9 mouse cellular contexts compared by ENCODE assay signal in genomic region chr2:30743976-30744620, GRCm38 (mm10). TPM values are rescaled to one million over a fixed set of nuclear protein-coding genes. Genes with fewer than 3 reads are reported as not detected.
A peak's percentile ranks its signal among the peaks of the same experiment; 100 is the strongest.
DNase-seq lines count a peak whose midpoint lies in the region; ATAC-seq and TF ChIP-seq lines count a peak whose summit lies in the region.
"Had no signal": no experiment of that assay in that cellular context is flagged by ENCODE, and none has a peak within 500 bp of the region (broad histone marks: within the 10 kb centered on the region; RNA-seq: fewer than 3 reads in every experiment).

No protein-coding gene starts in this region.

- H3K9ac ChIP-seq in forebrain, embryonic 12.5 days = 0 out of 2 replicates have a peak overlapping the region, but pooled peaks have one; percentile 30
- H3K9ac ChIP-seq in limb, embryonic 11.5 days (ENCODE audit: low read length) = peak overlapping the region; percentile 62
- peak overlapping the region; percentile 14; the same call in 1 of the 2 replicates for H3K9ac ChIP-seq in neural tube, embryonic 15.5 days (replicated peaks)
- H3K9ac ChIP-seq: liver, embryonic 15.5 days had no signal

- no peak overlapping the region for H3K4me3 ChIP-seq in spleen, adult 2 months (ENCODE audit: extremely low read depth, insufficient read depth, insufficient read length)
- no peak overlapping the region for H3K4me3 ChIP-seq in forebrain, embryonic 12.5 days (replicated peaks)
- H3K4me3 ChIP-seq in hindbrain, embryonic 10.5 days = peak overlapping the region; percentile 20
- H3K4me3 ChIP-seq in limb, embryonic 11.5 days (ENCODE audit: low read depth, low read length) = no peak overlapping the region
- no peak overlapping the region for H3K4me3 ChIP-seq in neural tube, embryonic 15.5 days (replicated peaks)
- H3K4me3 ChIP-seq: liver, embryonic 15.5 days had no signal

- H3K27ac ChIP-seq in spleen, adult 2 months (ENCODE audit: insufficient read depth, low read length) = 0 out of 2 replicates have a peak overlapping the region, but pooled peaks have one; percentile 5
- H3K27ac ChIP-seq in forebrain, embryonic 12.5 days = peak overlapping the region; percentile 97
- H3K27ac ChIP-seq in hindbrain, embryonic 10.5 days = peak overlapping the region; percentile 96
- H3K27ac ChIP-seq in limb, embryonic 11.5 days (replicated peaks; ENCODE audit: low read depth, low read length) = peak overlapping the region; percentile 90
- H3K27ac ChIP-seq in neural tube, embryonic 15.5 days (replicated peaks) = peak overlapping the region; percentile 83
- H3K27ac ChIP-seq: liver, embryonic 15.5 days had no signal

- TF ChIP-seq CTCF in spleen, adult 2 months (IDR thresholded peaks at IDR 0.05; ENCODE audit: extremely low read depth, insufficient read depth, insufficient read length, insufficient replicate concordance) = no peak

- WGBS in spleen, adult 2 months = 77% methylated on average over 15 of the region's 15 CpGs
- WGBS in forebrain, embryonic 12.5 days = under 1% methylated on average over 15 of the region's 15 CpGs
- WGBS in hindbrain, embryonic 10.5 days = 3% methylated on average over 15 of the region's 15 CpGs
- 6% methylated on average over 15 of the region's 15 CpGs for WGBS in limb, embryonic 11.5 days
- WGBS in neural tube, embryonic 15.5 days = 3% methylated on average over 15 of the region's 15 CpGs

- no peak for TF ChIP-seq POLR2A in spleen, adult 2 months (IDR thresholded peaks at IDR 0.05; ENCODE audit: low read depth, low read length)

- ATAC-seq in forebrain, embryonic 12.5 days (ENCODE audit: low FRiP score) = peak; percentile 88
- peak; percentile 78; the same call in 1 of the 2 replicates for ATAC-seq in limb, embryonic 11.5 days (ENCODE audit: insufficient number of reproducible peaks, low FRiP score, low TSS enrichment, low read depth)
- peak; percentile 65; the same call in 1 of the 2 replicates for ATAC-seq in neural tube, embryonic 15.5 days (ENCODE audit: low FRiP score)

- no peaks in the 10 kb centered on the region for H3K4me1 ChIP-seq in spleen, adult 2 months (ENCODE audit: control insufficient read depth, insufficient read depth, insufficient read length)
- peaks cover 22% of the 10 kb centered on the region for H3K4me1 ChIP-seq in forebrain, embryonic 12.5 days
- H3K4me1 ChIP-seq in hindbrain, embryonic 10.5 days (replicated peaks) = peaks cover 29% of the 10 kb centered on the region
- H3K4me1 ChIP-seq in limb, embryonic 11.5 days (ENCODE audit: control insufficient read depth, insufficient read depth, low read length) = peaks cover 16% of the 10 kb centered on the region
- H3K4me1 ChIP-seq in neural tube, embryonic 15.5 days = peaks cover 20% of the 10 kb centered on the region
- H3K4me1 ChIP-seq: liver, embryonic 15.5 days had no signal

- H3K4me2 ChIP-seq in forebrain, embryonic 12.5 days = peak overlapping the region; percentile 16; the same call in 1 of the 2 replicates
- peak overlapping the region; percentile 28; the same call in 1 of the 2 replicates for H3K4me2 ChIP-seq in limb, embryonic 11.5 days (ENCODE audit: low read depth, severe bottlenecking)
- peak overlapping the region; percentile 42 for H3K4me2 ChIP-seq in neural tube, embryonic 15.5 days
- H3K4me2 ChIP-seq: liver, embryonic 15.5 days had no signal

- H3K9me3 ChIP-seq in forebrain, embryonic 12.5 days = 0 out of 2 replicates have a peak, but pooled peaks cover 6% of the 10 kb centered on the region
- no peaks in the 10 kb centered on the region for H3K9me3 ChIP-seq in hindbrain, embryonic 10.5 days
- no peaks in the 10 kb centered on the region; the same call in 1 of the 2 replicates for H3K9me3 ChIP-seq in limb, embryonic 11.5 days (ENCODE audit: control insufficient read depth, low read length)
- no peaks in the 10 kb centered on the region for H3K9me3 ChIP-seq in neural tube, embryonic 15.5 days (replicated peaks)
- H3K9me3 ChIP-seq: liver, embryonic 15.5 days had no signal

- DNase-seq in spleen, adult 2 months (ENCODE audit: low read depth in 1 of 2, low spot score in 2 of 2) = no peak
- no peak for DNase-seq in spleen, postnatal 10 days (ENCODE audit: low spot score in 2 of 2)
- DNase-seq in hindbrain, embryonic 10.5 days (ENCODE audit: low spot score) = peak; percentile 85
- DNase-seq in limb, embryonic 11.5 days (ENCODE audit: low spot score) = peak; percentile 83
- no peak for DNase-seq in urinary bladder, postnatal 14 days (ENCODE audit: low spot score)
- DNase-seq in T-cell, adult 2 months (ENCODE audit: low spot score) = no peak

- no peaks in the 10 kb centered on the region for H3K27me3 ChIP-seq in spleen, adult 2 months (ENCODE audit: control insufficient read depth, insufficient read depth, low read length)
- H3K27me3 ChIP-seq in forebrain, embryonic 12.5 days = no peaks in the 10 kb centered on the region
- no peaks in the 10 kb centered on the region for H3K27me3 ChIP-seq in hindbrain, embryonic 10.5 days (ENCODE audit: insufficient read depth, poor library complexity, severe bottlenecking)
- no peaks in the 10 kb centered on the region for H3K27me3 ChIP-seq in limb, embryonic 11.5 days (ENCODE audit: control insufficient read depth, insufficient read depth, low read length)
- no peaks in the 10 kb centered on the region for H3K27me3 ChIP-seq in neural tube, embryonic 15.5 days (replicated peaks)
- H3K27me3 ChIP-seq: liver, embryonic 15.5 days had no signal

- H3K36me3 ChIP-seq in spleen, adult 2 months (ENCODE audit: control insufficient read depth, insufficient read depth, low read length) = no peaks in the 10 kb centered on the region
- peaks cover 4% of the 10 kb centered on the region; the same call in 1 of the 2 replicates for H3K36me3 ChIP-seq in forebrain, embryonic 12.5 days (replicated peaks)
- H3K36me3 ChIP-seq in hindbrain, embryonic 10.5 days = 0 out of 2 replicates have a peak, but pooled peaks cover 5% of the 10 kb centered on the region
- H3K36me3 ChIP-seq in limb, embryonic 11.5 days (ENCODE audit: control insufficient read depth, insufficient read depth, low read length) = no peaks in the 10 kb centered on the region
- H3K36me3 ChIP-seq in neural tube, embryonic 15.5 days = no peaks in the 10 kb centered on the region
- H3K36me3 ChIP-seq: liver, embryonic 15.5 days had no signal

RNA-seq across cellular contexts. Expression of gene 1700001O22Rik, which starts 59.4 kb away (rescaled TPM):
- polyA plus RNA-seq in spleen, adult 2 months (2012; rRNA removed) = 0.46 and 0.67 TPM in 2 replicates
- 4.2 and 4.5 TPM in 2 replicates for polyA plus RNA-seq in forebrain, embryonic 12.5 days (2016; fragmentation: Nextera tagmentation; extraction: Ambion mirVana)
- polyA plus RNA-seq in hindbrain, embryonic 10.5 days (2016; fragmentation: Nextera tagmentation; extraction: Ambion mirVana) = 3.1 and 3.4 TPM in 2 replicates
- polyA plus RNA-seq in limb, embryonic 11.5 days (2014; fragmentation: Nextera tagmentation; extraction: Ambion mirVana) = 2.6 and 3.9 TPM in 2 replicates
- polyA plus RNA-seq in neural tube, embryonic 15.5 days (2015; fragmentation: Nextera tagmentation; extraction: Ambion mirVana) = 1.5 and 2.2 TPM in 2 replicates
- polyA plus RNA-seq: liver, embryonic 15.5 days had no signal

Comparison
In these comparisons a context has a peak if more than half of its experiments do, and no peak if none do; other contexts are left out.
1. DNase-seq: peak in hindbrain, embryonic 10.5 days (single experiment) and limb, embryonic 11.5 days (single experiment); none in spleen, adult 2 months (0 of 2), spleen, postnatal 10 days (0 of 2), urinary bladder, postnatal 14 days (single experiment) and T-cell, adult 2 months (single experiment).
2. H3K27ac ChIP-seq: peak in every context shown above with its lines; median percentile 97 in forebrain, embryonic 12.5 days; 96 in hindbrain, embryonic 10.5 days; 90 in limb, embryonic 11.5 days; 83 in neural tube, embryonic 15.5 days; 5 in spleen, adult 2 months.
3. Peak in every context shown above with its lines, with median percentiles within 50 percentile points of each other: ATAC-seq, H3K4me2 ChIP-seq and H3K9ac ChIP-seq.